Mouse (Mus musculus) liver, embryonic 14.5 days (tissue): ENCODE results near the gene Olfr464. TPM values are rescaled to one million over a fixed set of nuclear protein-coding genes. Genes with fewer than 3 reads are reported as not detected.
A peak's percentile ranks its signal among the peaks of the same experiment; 100 is the strongest.

Experiments used
- ATAC-seq: fragments of 200-750 bp; cut with Nextera tagmentation; 2 replicates; pipeline ENCODE4 v1.8.0; 2017; ENCODE audit warnings: moderate number of reproducible peaks, mild to moderate bottlenecking, moderate library complexity; ENCODE audit not compliant: insufficient read depth
- DNase-seq, 3 experiments: peaks; one replicate each; pipeline ENCODE4 v3.0.0-alpha.2; 2012 to 2013; ENCODE audit warnings: low read depth in 3 of 3, low spot score in 3 of 3
- H3K27ac ChIP-seq: fragments of 300-500 bp; sonication (generic); 2 replicates; pipeline ENCODE4 v1.5.1; 2014; ENCODE audit warnings: moderate library complexity, mild to moderate bottlenecking, control low read depth, inconsistent platforms
- H3K27me3 ChIP-seq: fragments of 300-500 bp; sonication (generic); 2 replicates; pipeline ENCODE4 v1.6.1; 2014; ENCODE audit warnings: mild to moderate bottlenecking, low read length, moderate library complexity; ENCODE audit not compliant: control insufficient read depth, insufficient read depth
- H3K36me3 ChIP-seq: fragments of 300-500 bp; sonication (generic); replicated peaks from 2 replicates; pipeline ENCODE4 v1.6.1; 2014; ENCODE audit warnings: low read depth; ENCODE audit not compliant: control insufficient read depth, insufficient read depth
- H3K4me1 ChIP-seq, 2 experiments: fragments of 200-500 bp in 1 of 2; fragments of 300-500 bp in 1 of 2; sonication (generic) in 1 of 2; replicated peaks; 2 replicates each; pipeline ENCODE4 v1.6.1; 2012 to 2014; ENCODE audit warnings: antibody characterized with exemption in 1 of 2, inconsistent platforms in 1 of 2, low read length in 1 of 2; ENCODE audit not compliant: control insufficient read depth in 2 of 2, insufficient read depth in 2 of 2
- H3K4me2 ChIP-seq: fragments of 300-500 bp; sonication (generic); 2 replicates; pipeline ENCODE4 v1.6.1; 2014; ENCODE audit warnings: low read depth, mild to moderate bottlenecking, control low read depth, moderate library complexity
- H3K4me3 ChIP-seq, 2 experiments: fragments of 200-500 bp in 1 of 2; fragments of 300-500 bp in 1 of 2; sonication (generic) in 1 of 2; 2 replicates each; pipeline ENCODE4 v1.5.1; 2012 to 2014; ENCODE audit warnings: low read depth in 2 of 2, low read length in 2 of 2, mild to moderate bottlenecking in 2 of 2, control low read depth in 1 of 2, inconsistent platforms in 1 of 2, moderate library complexity in 1 of 2; ENCODE audit not compliant: insufficient read depth in 1 of 2
- H3K9ac ChIP-seq: fragments of 300-500 bp; sonication (generic); replicated peaks from 2 replicates; pipeline ENCODE4 v1.6.1; 2014; ENCODE audit warnings: mild to moderate bottlenecking, control low read depth, moderate library complexity
- H3K9me3 ChIP-seq: fragments of 300-500 bp; sonication (generic); 2 replicates; pipeline ENCODE4 v1.6.1; 2016; ENCODE audit warnings: low read length, mixed read lengths; ENCODE audit not compliant: control insufficient read depth
- CTCF ChIP-seq: IDR thresholded peaks from 2 replicates; pipeline ENCODE4 v1.5.1; 2016; ENCODE audit warnings: antibody characterized with exemption, low read depth, control low read depth
- EP300 ChIP-seq: IDR thresholded peaks from 2 replicates; pipeline ENCODE4 v1.6.1; 2016; ENCODE audit warnings: antibody characterized with exemption, low read depth
- whole genome bisulfite sequencing: fragments of 180-500 bp; shearing (Covaris S2); extraction: QIAGEN DNeasy Blood & Tissue Kit; methylation state at CpG from one replicate; pipeline ENCODE4 v1.1.7; 2014; ENCODE audit not compliant: insufficient replicate concordance; 5-methylcytosine and 5-hydroxymethylcytosine counted together
- polyA plus RNA-seq, 2 experiments: library from polyadenylated mRNA; depleted of rRNA in 1 of 2; stranded (reverse) in 1 of 2; unstranded in 1 of 2; fragments of >200 nt; fragmentation: Nextera tagmentation in 1 of 2; extraction: Ambion mirVana in 1 of 2; gene quantifications; 2 replicates each; pipeline versions ENCODE4 v1.2.1 to v1.2.3; 2012 to 2014

Olfr464 gene
- polyA plus RNA-seq, 2 experiments = not detected

GRCm38 (mm10) chr11:87957066-87957465 is 36.3 kb upstream of the Olfr464 start:
- no peaks in the 10 kb centered on the region for H3K36me3 ChIP-seq
- 24% methylated on average over 7 of the region's 7 CpGs for WGBS
- no peak overlapping the region for H3K9ac ChIP-seq
- no peaks in the 10 kb centered on the region for H3K27me3 ChIP-seq
- no peak for DNase-seq
- TF ChIP-seq CTCF (no peak), EP300 (no peak)
- no peak for ATAC-seq
- H3K4me3 ChIP-seq = no peak overlapping the region
- no peak overlapping the region for H3K27ac ChIP-seq
- H3K4me2 ChIP-seq = no peak overlapping the region
- H3K9me3 ChIP-seq = no peaks in the 10 kb centered on the region
- H3K4me1 ChIP-seq = no peaks in the 10 kb centered on the region

GRCm38 (mm10) chr11:87955144-87955543 is 34.4 kb upstream of the Olfr464 start:
- H3K4me1 ChIP-seq = no peaks in the 10 kb centered on the region
- TF ChIP-seq EP300 = no peak
- TF ChIP-seq CTCF = peak; percentile 40; the same call in 1 of the 2 replicates
- H3K27ac ChIP-seq = no peak overlapping the region
- H3K9me3 ChIP-seq = no peaks in the 10 kb centered on the region
- H3K27me3 ChIP-seq = no peaks in the 10 kb centered on the region
- H3K4me2 ChIP-seq = no peak overlapping the region
- DNase-seq (no peak), ATAC-seq (no peak)
- no peak overlapping the region for H3K9ac ChIP-seq
- H3K36me3 ChIP-seq = no peaks in the 10 kb centered on the region
- 17% methylated on average over 1 of the region's 1 CpGs for WGBS
- H3K4me3 ChIP-seq = no peak overlapping the region

GRCm38 (mm10) chr11:87949990-87950389 is 29.2 kb upstream of the Olfr464 start:
- Histone ChIP-seq H3K9ac (no peak overlapping the region), H3K27me3 (no peaks in the 10 kb centered on the region), H3K36me3 (no peaks in the 10 kb centered on the region), H3K4me1 (no peaks in the 10 kb centered on the region), H3K4me3 (no peak overlapping the region), H3K4me2 (no peak overlapping the region), H3K27ac (no peak overlapping the region), H3K9me3 (no peaks in the 10 kb centered on the region)
- ATAC-seq = no peak
- TF ChIP-seq EP300 = no peak
- TF ChIP-seq CTCF = peak; percentile 55
- DNase-seq = no peak
- 1% methylated on average over 2 of the region's 2 CpGs for WGBS

DNA sequence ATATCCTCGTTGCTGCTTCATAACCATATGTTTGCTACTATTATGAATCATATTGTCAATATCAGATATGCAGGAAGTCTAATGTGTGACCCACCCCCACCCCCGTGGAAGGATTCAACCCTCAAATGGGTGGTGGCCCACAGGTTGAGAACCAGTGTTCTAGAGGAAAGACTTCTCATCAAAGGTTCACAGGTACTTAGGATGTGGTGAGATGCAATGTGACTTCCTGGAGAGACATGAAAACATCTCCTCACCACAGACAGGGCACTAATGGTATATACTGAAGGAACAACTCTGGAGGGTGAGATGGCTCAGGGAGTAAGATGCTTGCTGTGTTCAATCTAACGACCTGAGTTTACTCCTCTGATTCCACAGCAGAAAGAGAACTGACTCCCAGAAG is 14.7 kb upstream of the Olfr464 start:
- Histone ChIP-seq H3K9me3 (no peaks in the 10 kb centered on the region), H3K9ac (no peak overlapping the region), H3K27ac (no peak overlapping the region), H3K4me2 (no peak overlapping the region), H3K27me3 (no peaks in the 10 kb centered on the region), H3K4me3 (no peak overlapping the region), H3K4me1 (no peaks in the 10 kb centered on the region), H3K36me3 (no peaks in the 10 kb centered on the region)
- ATAC-seq (no peak), DNase-seq (no peak)
- TF ChIP-seq EP300 = no peak
- 41% methylated on average over 3 of the region's 3 CpGs for WGBS

- no peak overlapping the region for H3K9ac ChIP-seq
- H3K27ac ChIP-seq = no peak overlapping the region
- DNase-seq (no peak), ATAC-seq (no peak)
- H3K9me3 ChIP-seq = no peaks in the 10 kb centered on the region
- TF ChIP-seq EP300 (no peak), CTCF (no peak)
- H3K36me3 ChIP-seq = no peaks in the 10 kb centered on the region
- WGBS = 40% methylated on average over 2 of the region's 2 CpGs
- H3K4me3 ChIP-seq = no peak overlapping the region
- H3K27me3 ChIP-seq = no peaks in the 10 kb centered on the region
- H3K4me1 ChIP-seq = no peaks in the 10 kb centered on the region
- H3K4me2 ChIP-seq = no peak overlapping the region
Measured at GRCm38 (mm10) chr11:87933731-87934130, 13.0 kb upstream of the Olfr464 start.

GRCm38 (mm10) chr11:87930348-87930747 is 9.6 kb upstream of the Olfr464 start:
- no peak for DNase-seq
- no peak for ATAC-seq

More at GRCm38 (mm10) chr11:87930348-87930747, 9.6 kb upstream of the Olfr464 start:
- Histone ChIP-seq H3K4me3 (no peak overlapping the region), H3K9ac (no peak overlapping the region), H3K36me3 (no peaks in the 10 kb centered on the region), H3K4me2 (no peak overlapping the region), H3K9me3 (no peaks in the 10 kb centered on the region), H3K27ac (no peak overlapping the region), H3K27me3 (no peaks in the 10 kb centered on the region), H3K4me1 (no peaks in the 10 kb centered on the region)
- 72% methylated on average over 2 of the region's 2 CpGs for WGBS
- no peak for TF ChIP-seq CTCF
- TF ChIP-seq EP300 = no peak
